Mouse (Mus musculus): ENCODE data around the gene Krt12. TPM values are rescaled to one million over a fixed set of nuclear protein-coding genes. Genes with fewer than 3 reads are reported as not detected.

Krt12 gene
- polyA plus RNA-seq, 1 experiment from 2014 or later = not detected

DNA sequence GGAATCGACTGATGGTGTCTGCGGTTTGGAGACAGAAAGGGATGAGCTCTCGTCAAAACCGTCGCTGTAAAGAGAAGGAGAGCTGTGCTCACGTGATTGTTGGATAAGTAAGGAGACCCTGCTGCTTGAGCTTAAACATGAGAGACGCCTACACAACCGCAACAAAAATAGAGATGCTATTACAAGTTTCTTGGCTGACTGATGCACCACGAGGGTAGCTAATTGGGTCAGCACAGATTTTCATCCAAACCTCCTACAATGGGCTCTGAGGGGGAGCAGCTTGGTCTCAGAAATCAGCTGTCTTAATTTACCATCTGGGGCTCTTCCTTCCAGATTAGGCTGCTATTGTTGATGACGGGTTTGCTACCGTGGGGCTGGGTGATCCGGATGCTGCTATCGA lies 5.2 kb downstream of the Krt12 start:
- Histone ChIP-seq H3K27ac (ENCODE audit: low read depth) (no peak overlapping the region), H3K4me2 (ENCODE audit: low read length) (no peak overlapping the region), H3K4me3 (ENCODE audit: low read depth, low read length) (no peak overlapping the region), H3K27me3 (replicated peaks; ENCODE audit: control insufficient read depth, insufficient read depth, low read length) (no peaks in the 10 kb centered on the region), H3K9ac (ENCODE audit: low read length) (no peak overlapping the region), H3K36me3 (ENCODE audit: control insufficient read depth, insufficient read depth, low read length) (no peaks in the 10 kb centered on the region), H3K9me3 (ENCODE audit: control insufficient read depth, low read length) (no peaks in the 10 kb centered on the region), H3K4me1 (replicated peaks; ENCODE audit: control insufficient read depth, insufficient read depth, low read length) (no peaks in the 10 kb centered on the region)
- DNase-seq (ENCODE audit: low spot score) (no peak), ATAC-seq (replicated peaks; ENCODE audit: low FRiP score, low TSS enrichment, low read depth) (no peak)
- WGBS = 90% methylated on average over 13 of the region's 13 CpGs

DNA sequence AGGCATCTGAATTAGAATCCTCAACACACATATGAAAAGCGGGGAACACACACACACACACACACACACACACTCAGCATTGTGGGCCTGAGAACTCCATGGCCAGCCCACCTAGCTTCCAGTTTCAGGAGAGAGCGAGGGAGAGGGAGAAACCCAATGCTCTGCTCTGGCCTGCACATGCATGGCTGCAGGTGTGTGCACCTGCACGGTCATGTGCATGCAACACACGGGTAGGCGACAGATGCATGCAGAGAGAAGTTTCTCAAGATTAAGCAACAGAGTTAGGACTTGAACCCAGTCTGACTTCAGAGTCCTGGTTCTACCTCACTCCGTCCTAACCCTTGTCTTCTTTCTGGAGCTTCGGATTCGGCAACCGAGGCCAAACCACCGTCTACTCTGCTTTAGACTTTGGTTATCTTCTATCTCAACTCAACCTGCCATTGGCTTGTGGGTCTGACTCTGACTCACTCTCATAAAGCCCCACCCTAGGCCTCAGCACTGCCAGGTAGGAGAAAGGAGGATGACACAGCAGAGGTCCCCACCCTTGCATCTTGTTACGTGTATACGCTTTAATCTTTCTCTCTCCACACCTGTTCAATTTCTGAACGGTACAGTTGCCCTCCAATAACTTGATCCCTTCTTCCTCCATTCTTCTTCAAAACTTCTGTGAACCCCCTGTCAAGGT lies 7.5 kb downstream of the Krt12 start:
- 85% methylated on average over 13 of the region's 13 CpGs for WGBS
- ATAC-seq (replicated peaks; ENCODE audit: low FRiP score, low TSS enrichment, low read depth) = no peak

DNA sequence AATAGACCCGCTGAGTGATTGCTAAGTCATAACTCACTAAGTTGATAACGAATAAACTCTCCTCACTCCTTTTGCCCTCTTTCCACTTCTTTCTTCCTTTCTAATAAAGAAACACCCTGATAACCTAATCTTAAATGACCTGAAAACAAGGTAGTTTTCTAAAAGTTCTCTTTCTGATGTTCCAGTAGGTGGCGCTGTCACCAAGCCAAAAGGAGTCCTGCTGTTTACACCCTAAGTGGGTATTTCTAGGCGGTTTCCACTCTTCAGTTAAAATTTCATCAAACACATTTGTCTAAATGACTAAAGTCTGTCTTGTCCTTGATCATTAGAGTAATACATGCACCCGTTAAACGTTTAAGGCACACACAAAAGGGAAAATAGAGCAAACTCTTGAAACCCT lies 8.8 kb downstream of the Krt12 start:
- WGBS = 13% methylated on average over 6 of the region's 6 CpGs
- H3K27ac ChIP-seq (ENCODE audit: low read depth) = no peak overlapping the region
- no peaks in the 10 kb centered on the region for H3K4me1 ChIP-seq (replicated peaks; ENCODE audit: control insufficient read depth, insufficient read depth, low read length)
- no peak overlapping the region for H3K4me3 ChIP-seq (ENCODE audit: low read depth, low read length)
- DNase-seq (ENCODE audit: low spot score) (peak; percentile 55), ATAC-seq (replicated peaks; ENCODE audit: low FRiP score, low TSS enrichment, low read depth) (no peak)
- no peaks in the 10 kb centered on the region for H3K27me3 ChIP-seq (replicated peaks; ENCODE audit: control insufficient read depth, insufficient read depth, low read length)
- H3K9ac ChIP-seq (ENCODE audit: low read length) = no peak overlapping the region
- no peak overlapping the region for H3K4me2 ChIP-seq (ENCODE audit: low read length)
- no peaks in the 10 kb centered on the region for H3K36me3 ChIP-seq (ENCODE audit: control insufficient read depth, insufficient read depth, low read length)
- no peaks in the 10 kb centered on the region for H3K9me3 ChIP-seq (ENCODE audit: control insufficient read depth, low read length)

More for the DNA sequence above, 7.5 kb downstream of the Krt12 start:
- H3K4me3 ChIP-seq (ENCODE audit: low read depth, low read length) = no peak overlapping the region
- H3K4me2 ChIP-seq (ENCODE audit: low read length) = no peak overlapping the region
- H3K9ac ChIP-seq (ENCODE audit: low read length) = no peak overlapping the region
- no peak overlapping the region for H3K27ac ChIP-seq (ENCODE audit: low read depth)
- no peak for DNase-seq (ENCODE audit: low spot score)
- no peaks in the 10 kb centered on the region for H3K4me1 ChIP-seq (replicated peaks; ENCODE audit: control insufficient read depth, insufficient read depth, low read length)
- H3K9me3 ChIP-seq (ENCODE audit: control insufficient read depth, low read length) = no peaks in the 10 kb centered on the region
- H3K36me3 ChIP-seq (ENCODE audit: control insufficient read depth, insufficient read depth, low read length) = no peaks in the 10 kb centered on the region
- H3K27me3 ChIP-seq (replicated peaks; ENCODE audit: control insufficient read depth, insufficient read depth, low read length) = no peaks in the 10 kb centered on the region

DNA sequence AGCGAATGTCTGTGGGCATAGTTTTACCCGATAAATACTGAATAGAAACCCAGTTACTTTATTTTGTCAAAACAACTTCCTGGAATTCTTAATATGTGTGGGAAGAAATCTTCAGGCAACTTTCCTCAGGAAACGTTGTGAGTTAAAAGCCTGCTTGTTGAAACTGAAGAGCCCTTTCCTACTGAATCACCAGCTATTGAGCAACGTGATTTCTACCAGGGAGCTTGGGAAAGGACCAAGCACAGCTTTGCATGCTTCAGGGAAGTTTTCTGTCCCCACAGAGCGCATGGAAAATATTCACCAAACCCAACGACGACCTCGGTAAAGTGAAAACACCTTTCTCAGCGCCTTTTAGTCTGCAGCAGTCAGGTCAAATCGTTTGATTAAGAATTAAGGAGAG lies 15.9 kb downstream of the Krt12 start:
- DNase-seq (ENCODE audit: low spot score) = no peak

DNA sequence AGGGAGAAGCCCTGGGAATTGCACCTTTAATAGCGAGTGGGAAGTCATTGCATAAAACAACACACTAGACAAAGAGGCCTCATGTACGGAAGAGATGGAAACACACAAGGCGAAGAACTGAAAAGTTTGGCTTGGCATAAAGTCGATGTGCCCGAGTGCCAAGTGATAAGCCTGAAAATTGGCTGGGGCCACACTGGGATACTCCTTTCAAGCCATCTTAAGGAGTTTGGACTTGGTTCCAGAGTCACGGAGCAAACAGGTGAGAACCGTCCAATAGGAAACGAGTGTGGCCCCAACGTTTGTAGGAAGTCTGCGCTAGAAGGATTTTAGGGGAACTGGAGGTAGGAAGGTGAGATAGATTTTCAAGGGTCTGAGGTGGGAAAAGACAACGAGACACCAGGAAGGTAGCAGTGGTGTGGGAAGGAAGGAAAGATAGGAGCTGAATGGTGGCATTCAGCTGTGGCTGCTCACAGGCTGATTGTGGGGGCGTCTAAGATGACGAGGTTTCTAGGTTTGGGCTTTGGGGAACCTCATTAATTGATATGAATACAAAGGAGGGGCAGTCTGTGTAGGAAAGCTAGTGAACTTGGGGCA lies 22.0 kb downstream of the Krt12 start:
- no peak for ATAC-seq (replicated peaks; ENCODE audit: low FRiP score, low TSS enrichment, low read depth)
- Histone ChIP-seq H3K9ac (ENCODE audit: low read length) (no peak overlapping the region), H3K4me3 (ENCODE audit: low read depth, low read length) (no peak overlapping the region), H3K27me3 (replicated peaks; ENCODE audit: control insufficient read depth, insufficient read depth, low read length) (no peaks in the 10 kb centered on the region), H3K27ac (ENCODE audit: low read depth) (no peak overlapping the region), H3K4me2 (ENCODE audit: low read length) (no peak overlapping the region), H3K9me3 (ENCODE audit: control insufficient read depth, low read length) (no peaks in the 10 kb centered on the region), H3K4me1 (replicated peaks; ENCODE audit: control insufficient read depth, insufficient read depth, low read length) (no peaks in the 10 kb centered on the region), H3K36me3 (ENCODE audit: control insufficient read depth, insufficient read depth, low read length) (no peaks in the 10 kb centered on the region)
- 87% methylated on average over 13 of the region's 13 CpGs for WGBS
- DNase-seq (ENCODE audit: low spot score) = no peak

More for the DNA sequence above, 15.9 kb downstream of the Krt12 start:
- Histone ChIP-seq H3K4me1 (replicated peaks; ENCODE audit: control insufficient read depth, insufficient read depth, low read length) (no peaks in the 10 kb centered on the region), H3K27ac (ENCODE audit: low read depth) (no peak overlapping the region), H3K9me3 (ENCODE audit: control insufficient read depth, low read length) (no peaks in the 10 kb centered on the region), H3K4me2 (ENCODE audit: low read length) (no peak overlapping the region), H3K4me3 (ENCODE audit: low read depth, low read length) (no peak overlapping the region), H3K9ac (ENCODE audit: low read length) (no peak overlapping the region), H3K27me3 (replicated peaks; ENCODE audit: control insufficient read depth, insufficient read depth, low read length) (0 out of 2 replicates have a peak, but pooled peaks cover 2% of the 10 kb centered on the region), H3K36me3 (ENCODE audit: control insufficient read depth, insufficient read depth, low read length) (no peaks in the 10 kb centered on the region)
- 73% methylated on average over 10 of the region's 10 CpGs for WGBS
- ATAC-seq (replicated peaks; ENCODE audit: low FRiP score, low TSS enrichment, low read depth) = no peak

DNA sequence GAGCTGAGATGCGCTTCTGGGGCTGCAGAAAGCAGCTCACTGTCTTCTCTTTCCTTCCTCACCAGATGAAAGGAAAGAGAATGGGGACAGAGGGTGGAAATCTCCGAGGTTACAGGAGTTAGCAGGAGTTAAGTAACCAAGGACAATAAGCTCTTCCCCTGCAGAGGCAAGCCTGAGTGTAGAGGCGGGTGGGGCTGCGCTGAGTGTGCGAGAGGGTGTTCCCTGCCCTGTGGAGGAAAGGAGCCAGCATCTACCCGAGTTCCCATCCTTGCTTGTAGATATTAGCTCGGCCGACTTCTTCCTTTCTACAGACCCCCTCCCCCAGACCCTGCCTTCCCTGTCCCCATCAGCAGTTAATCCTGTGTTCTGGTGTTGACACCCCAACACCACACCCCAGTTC lies 23.2 kb downstream of the Krt12 start:
- WGBS = 58% methylated on average over 8 of the region's 8 CpGs
- Histone ChIP-seq H3K27me3 (replicated peaks; ENCODE audit: control insufficient read depth, insufficient read depth, low read length) (no peaks in the 10 kb centered on the region), H3K4me2 (ENCODE audit: low read length) (no peak overlapping the region), H3K9ac (ENCODE audit: low read length) (no peak overlapping the region), H3K36me3 (ENCODE audit: control insufficient read depth, insufficient read depth, low read length) (no peaks in the 10 kb centered on the region), H3K4me3 (ENCODE audit: low read depth, low read length) (no peak overlapping the region), H3K9me3 (ENCODE audit: control insufficient read depth, low read length) (no peaks in the 10 kb centered on the region), H3K27ac (ENCODE audit: low read depth) (no peak overlapping the region), H3K4me1 (replicated peaks; ENCODE audit: control insufficient read depth, insufficient read depth, low read length) (no peaks in the 10 kb centered on the region)
- no peak for DNase-seq (ENCODE audit: low spot score)
- no peak for ATAC-seq (replicated peaks; ENCODE audit: low FRiP score, low TSS enrichment, low read depth)

DNA sequence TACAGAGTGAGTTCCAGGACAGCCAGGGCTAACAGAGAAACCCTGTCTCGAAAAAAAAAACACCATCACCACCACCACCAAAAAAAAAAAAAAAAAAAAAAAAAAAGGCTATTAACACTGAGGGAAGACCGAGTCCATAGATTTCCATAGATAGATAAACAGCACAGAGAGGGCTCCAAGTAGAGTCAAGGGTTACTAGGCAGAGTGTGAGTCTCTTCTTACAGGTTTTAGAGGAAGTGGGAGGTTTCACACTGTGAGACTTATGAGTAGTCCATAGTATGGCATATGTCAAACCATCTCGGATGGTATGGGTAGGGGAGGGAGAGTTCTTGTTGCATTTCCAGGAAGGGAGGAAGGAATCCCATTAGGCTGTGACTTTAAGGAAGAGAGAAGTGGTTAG lies 24.0 kb downstream of the Krt12 start:
- H3K36me3 ChIP-seq (ENCODE audit: control insufficient read depth, insufficient read depth, low read length) = no peaks in the 10 kb centered on the region
- no peak overlapping the region for H3K4me2 ChIP-seq (ENCODE audit: low read length)
- DNase-seq (ENCODE audit: low spot score) (no peak), ATAC-seq (replicated peaks; ENCODE audit: low FRiP score, low TSS enrichment, low read depth) (no peak)
- H3K4me3 ChIP-seq (ENCODE audit: low read depth, low read length) = no peak overlapping the region
- no peaks in the 10 kb centered on the region for H3K4me1 ChIP-seq (replicated peaks; ENCODE audit: control insufficient read depth, insufficient read depth, low read length)
- whole genome bisulfite sequencing = 73% methylated on average over 3 of the region's 3 CpGs
- no peak overlapping the region for H3K9ac ChIP-seq (ENCODE audit: low read length)
- H3K27me3 ChIP-seq (replicated peaks; ENCODE audit: control insufficient read depth, insufficient read depth, low read length) = no peaks in the 10 kb centered on the region
- H3K9me3 ChIP-seq (ENCODE audit: control insufficient read depth, low read length) = no peaks in the 10 kb centered on the region
- H3K27ac ChIP-seq (ENCODE audit: low read depth) = no peak overlapping the region

DNA sequence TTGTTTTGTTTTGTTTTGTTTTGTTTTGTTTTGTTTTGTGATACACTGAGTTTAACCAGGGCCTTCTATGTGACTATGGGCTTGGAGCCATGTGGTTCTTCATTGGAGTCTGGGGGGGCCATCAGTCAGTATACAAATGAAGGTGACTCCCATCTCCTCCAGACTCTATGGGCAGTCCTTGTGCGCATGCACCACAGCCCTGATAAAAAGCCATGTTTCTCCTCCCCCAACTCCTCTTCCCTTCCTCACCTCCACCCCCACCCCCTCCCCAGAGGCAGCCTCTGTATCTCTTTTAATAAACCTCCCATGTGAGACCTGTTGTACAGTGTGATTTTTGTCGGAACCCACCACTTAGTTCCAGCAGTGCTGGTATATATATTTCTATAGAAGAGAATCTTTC lies 25.4 kb downstream of the Krt12 start:
- DNase-seq (ENCODE audit: low spot score) = no peak
- Histone ChIP-seq H3K4me1 (replicated peaks; ENCODE audit: control insufficient read depth, insufficient read depth, low read length) (no peaks in the 10 kb centered on the region), H3K27ac (ENCODE audit: low read depth) (no peak overlapping the region), H3K9ac (ENCODE audit: low read length) (no peak overlapping the region), H3K9me3 (ENCODE audit: control insufficient read depth, low read length) (no peaks in the 10 kb centered on the region), H3K4me3 (ENCODE audit: low read depth, low read length) (no peak overlapping the region), H3K27me3 (replicated peaks; ENCODE audit: control insufficient read depth, insufficient read depth, low read length) (no peaks in the 10 kb centered on the region), H3K36me3 (ENCODE audit: control insufficient read depth, insufficient read depth, low read length) (no peaks in the 10 kb centered on the region), H3K4me2 (ENCODE audit: low read length) (no peak overlapping the region)
- ATAC-seq (replicated peaks; ENCODE audit: low FRiP score, low TSS enrichment, low read depth) = no peak
- 86% methylated on average over 2 of the region's 2 CpGs for WGBS

DNA sequence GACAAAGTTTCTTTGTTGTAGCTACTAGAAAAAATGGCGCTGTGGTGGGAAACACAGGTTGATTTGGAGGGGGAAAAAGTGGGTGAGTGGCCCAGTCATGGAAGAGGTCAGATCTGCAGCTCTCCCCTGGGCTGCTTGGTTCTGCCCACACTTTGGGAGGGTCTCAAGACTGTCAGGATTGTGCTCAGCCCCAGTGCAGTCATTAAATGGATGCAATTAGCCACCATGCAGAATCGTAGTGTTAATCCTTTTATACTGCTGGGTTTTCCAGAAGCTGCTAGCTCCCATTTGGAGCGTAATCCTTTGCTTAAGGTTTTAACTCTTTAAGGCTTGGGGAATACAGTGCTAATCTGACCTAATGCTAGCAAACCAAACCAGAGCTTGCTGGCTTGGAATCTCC lies 26.0 kb downstream of the Krt12 start:
- ATAC-seq (replicated peaks; ENCODE audit: low FRiP score, low TSS enrichment, low read depth) (no peak), DNase-seq (ENCODE audit: low spot score) (no peak)
- Histone ChIP-seq H3K4me3 (ENCODE audit: low read depth, low read length) (no peak overlapping the region), H3K9ac (ENCODE audit: low read length) (no peak overlapping the region), H3K9me3 (ENCODE audit: control insufficient read depth, low read length) (no peaks in the 10 kb centered on the region), H3K4me2 (ENCODE audit: low read length) (no peak overlapping the region), H3K4me1 (replicated peaks; ENCODE audit: control insufficient read depth, insufficient read depth, low read length) (no peaks in the 10 kb centered on the region), H3K27ac (ENCODE audit: low read depth) (no peak overlapping the region), H3K36me3 (ENCODE audit: control insufficient read depth, insufficient read depth, low read length) (no peaks in the 10 kb centered on the region), H3K27me3 (replicated peaks; ENCODE audit: control insufficient read depth, insufficient read depth, low read length) (no peaks in the 10 kb centered on the region)
- 50% methylated on average over 3 of the region's 3 CpGs for WGBS
